Mouse (Mus musculus): ENCODE data around the gene 3100002H09Rik.

DNA sequence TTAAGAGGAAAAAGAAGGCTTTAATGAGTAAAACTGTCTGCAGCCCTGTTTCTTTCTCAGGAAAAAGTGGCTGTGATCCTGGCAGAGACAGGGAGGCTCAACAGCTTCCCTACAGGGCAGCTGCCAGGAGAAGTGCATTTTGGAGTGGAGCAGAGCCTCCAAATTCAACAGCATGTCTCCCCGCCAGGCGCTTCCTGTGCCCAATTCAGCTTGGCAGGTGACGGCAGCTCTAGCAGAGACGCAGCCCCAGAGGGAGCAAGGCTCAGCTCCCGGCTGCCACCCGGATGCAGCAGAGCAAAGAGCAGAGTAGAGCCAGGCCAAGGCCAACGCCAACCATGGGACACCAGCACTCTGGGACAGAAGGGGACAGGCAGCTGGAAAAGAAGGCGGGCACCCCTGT, 3.4 kb downstream of the 3100002H09Rik start:
- no peak for TF ChIP-seq CTCF (IDR thresholded peaks at IDR 0.05; ENCODE audit: borderline replicate concordance, extremely low read depth, insufficient read depth, insufficient read length)
- TF ChIP-seq POLR2A (IDR thresholded peaks at IDR 0.05; ENCODE audit: borderline replicate concordance, extremely low read depth, insufficient read depth, insufficient read length, poor library complexity, severe bottlenecking): no peak
